Mouse (Mus musculus): Measurements from ENCODE around the gene Rarb. TPM values are rescaled to one million over a fixed set of nuclear protein-coding genes. Genes with fewer than 3 reads are reported as not detected.
"Not testable (repeated sequence)": the region's sequence is repeated elsewhere in the genome, so short reads cannot be mapped to it uniquely, and the experiment has no call there.

Rarb gene
- polyA plus RNA-seq, 1 experiment from 2014 or later, result 29.3 TPM

DNA sequence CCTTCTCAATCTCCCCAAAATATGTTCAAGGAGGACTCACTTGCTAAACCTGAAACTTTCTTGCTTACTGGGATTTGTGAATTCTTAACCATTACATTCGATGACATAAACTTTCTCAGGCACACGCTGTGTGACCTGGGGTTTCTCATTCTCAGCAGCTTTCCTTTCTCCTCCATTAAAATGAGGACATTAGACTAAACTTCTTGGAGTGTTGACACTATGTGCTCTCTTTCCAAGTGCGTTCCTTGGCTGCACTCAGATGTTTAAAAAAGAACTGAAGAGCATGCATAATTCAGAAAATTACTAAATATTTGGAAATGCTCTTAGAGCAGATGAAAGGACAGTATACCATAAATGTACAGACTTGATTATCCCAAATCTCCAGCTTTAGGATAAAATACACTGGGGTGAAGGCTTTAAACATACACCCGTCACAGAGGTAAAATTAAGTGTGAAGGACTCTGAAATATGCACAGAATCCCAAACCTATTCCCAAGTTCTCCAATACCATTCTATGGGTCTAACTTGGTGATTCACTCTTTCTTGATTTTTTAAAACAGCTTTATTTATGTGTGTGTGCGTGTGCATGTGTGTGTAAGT, 36.9 kb downstream of the Rarb start:
- Histone ChIP-seq H3K36me3 (ENCODE audit: control insufficient read depth, insufficient read depth, low read length) (no peaks in the 10 kb centered on the region), H3K9ac (ENCODE audit: low read depth, low read length) (no peak overlapping the region), H3K4me2 (replicated peaks; ENCODE audit: low read depth, low read length) (no peak overlapping the region), H3K27ac (ENCODE audit: low read depth, low read length) (no peak overlapping the region), H3K4me3 (ENCODE audit: low read depth, low read length) (no peak overlapping the region), H3K9me3 (ENCODE audit: control insufficient read depth, low read length) (no peaks in the 10 kb centered on the region), H3K4me1 (replicated peaks; ENCODE audit: control insufficient read depth, insufficient read depth, low read length) (no peaks in the 10 kb centered on the region), H3K27me3 (ENCODE audit: control insufficient read depth, insufficient read depth, low read length) (no peaks in the 10 kb centered on the region)
- ATAC-seq (ENCODE audit: low FRiP score), result no peak
- WGBS, result 90% methylated on average over 5 of the region's 5 CpGs
- DNase-seq (ENCODE audit: low spot score), result no peak

DNA sequence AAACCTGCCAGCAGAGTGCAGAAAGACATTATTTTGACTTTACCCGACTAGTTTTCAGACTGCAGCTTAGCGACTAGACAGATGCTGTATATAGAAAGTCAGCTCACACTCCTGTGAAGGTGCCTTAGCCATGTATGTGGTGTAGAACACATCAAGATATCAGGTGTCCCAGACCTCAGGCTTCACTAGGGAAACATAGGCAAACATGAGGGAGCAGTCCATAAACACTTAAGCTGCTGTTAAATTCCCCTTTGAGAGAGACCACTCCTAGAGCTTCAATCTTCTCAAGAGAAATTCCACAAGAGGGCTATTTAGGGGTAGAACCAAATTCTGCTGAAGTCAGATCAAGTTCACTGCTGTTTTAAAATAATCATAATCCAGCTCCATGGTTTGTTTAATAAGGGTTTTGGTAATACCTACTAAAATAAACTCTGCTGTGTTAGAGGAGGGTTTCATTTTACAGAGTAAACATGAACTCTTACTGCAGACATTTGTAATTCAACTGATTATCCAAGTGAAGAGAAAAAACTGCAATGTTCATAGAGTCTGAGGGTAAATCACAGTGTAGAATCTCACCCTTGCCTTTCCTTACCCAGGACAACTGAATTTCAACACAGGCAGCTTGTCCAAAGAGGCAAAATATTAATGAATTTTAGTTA, 42.1 kb downstream of the Rarb start:
- Histone ChIP-seq H3K4me2 (replicated peaks; ENCODE audit: low read depth, low read length) (no peak overlapping the region), H3K27ac (ENCODE audit: low read depth, low read length) (no peak overlapping the region), H3K4me1 (replicated peaks; ENCODE audit: control insufficient read depth, insufficient read depth, low read length) (no peaks in the 10 kb centered on the region), H3K36me3 (ENCODE audit: control insufficient read depth, insufficient read depth, low read length) (no peaks in the 10 kb centered on the region), H3K9me3 (ENCODE audit: control insufficient read depth, low read length) (no peaks in the 10 kb centered on the region), H3K27me3 (ENCODE audit: control insufficient read depth, insufficient read depth, low read length) (no peaks in the 10 kb centered on the region), H3K4me3 (ENCODE audit: low read depth, low read length) (no peak overlapping the region), H3K9ac (ENCODE audit: low read depth, low read length) (no peak overlapping the region)
- no peak for ATAC-seq (ENCODE audit: low FRiP score)
- 77% methylated on average over 2 of the region's 2 CpGs for WGBS
- DNase-seq (ENCODE audit: low spot score), result no peak

DNA sequence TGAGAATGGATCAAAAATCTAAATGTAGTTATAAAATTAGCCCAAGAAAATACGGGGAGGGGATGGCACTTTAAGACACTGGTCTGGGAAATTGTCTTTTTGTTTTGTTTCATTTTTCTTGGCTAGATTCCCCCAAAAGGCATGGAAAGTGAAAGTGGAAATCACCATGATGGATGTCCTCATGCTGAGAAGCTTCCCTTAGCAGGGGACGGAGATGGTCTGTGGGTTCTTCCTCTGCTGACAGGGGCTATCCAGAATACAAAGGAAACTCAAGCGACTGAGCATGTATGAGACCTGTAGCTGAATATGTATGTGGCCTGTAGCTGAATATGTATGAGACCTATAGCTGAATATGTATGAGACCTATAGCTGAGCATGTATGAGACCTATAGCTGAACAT, 46.0 kb downstream of the Rarb start:
- H3K27ac ChIP-seq (ENCODE audit: low read depth, low read length), result no peak overlapping the region
- WGBS, result 55% methylated on average over 3 of the region's 3 CpGs
- no peak overlapping the region for H3K4me3 ChIP-seq (ENCODE audit: low read depth, low read length)
- DNase-seq (ENCODE audit: low spot score) (no peak), ATAC-seq (ENCODE audit: low FRiP score) (no peak)
- H3K9me3 ChIP-seq (ENCODE audit: control insufficient read depth, low read length), result no peaks in the 10 kb centered on the region
- H3K4me1 ChIP-seq (replicated peaks; ENCODE audit: control insufficient read depth, insufficient read depth, low read length), result no peaks in the 10 kb centered on the region
- H3K27me3 ChIP-seq (ENCODE audit: control insufficient read depth, insufficient read depth, low read length), result no peaks in the 10 kb centered on the region
- H3K4me2 ChIP-seq (replicated peaks; ENCODE audit: low read depth, low read length), result no peak overlapping the region
- no peak overlapping the region for H3K9ac ChIP-seq (ENCODE audit: low read depth, low read length)
- H3K36me3 ChIP-seq (ENCODE audit: control insufficient read depth, insufficient read depth, low read length), result no peaks in the 10 kb centered on the region

DNA sequence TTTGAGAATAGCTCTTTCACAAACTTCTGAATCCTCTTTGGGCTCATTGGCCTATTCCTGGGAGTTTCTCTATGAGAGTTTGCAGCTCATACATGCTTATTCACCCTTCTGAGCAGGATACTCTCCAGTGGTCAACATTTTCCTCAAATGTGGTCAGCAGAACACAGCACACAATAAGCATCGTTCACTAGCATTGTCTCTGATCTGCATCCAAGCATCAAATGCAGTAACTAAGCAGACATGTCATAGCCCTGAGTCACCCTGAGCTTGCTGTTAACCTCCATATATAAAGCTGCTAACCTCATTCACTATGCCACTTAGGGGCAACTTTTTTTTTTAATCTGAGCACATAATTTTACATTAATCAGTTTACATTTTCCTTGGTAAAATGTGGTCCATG, 53.1 kb downstream of the Rarb start:
- Histone ChIP-seq H3K9me3 (ENCODE audit: control insufficient read depth, low read length) (no peaks in the 10 kb centered on the region), H3K27me3 (ENCODE audit: control insufficient read depth, insufficient read depth, low read length) (no peaks in the 10 kb centered on the region), H3K27ac (ENCODE audit: low read depth, low read length) (no peak overlapping the region), H3K4me2 (replicated peaks; ENCODE audit: low read depth, low read length) (no peak overlapping the region), H3K4me1 (replicated peaks; ENCODE audit: control insufficient read depth, insufficient read depth, low read length) (no peaks in the 10 kb centered on the region), H3K9ac (ENCODE audit: low read depth, low read length) (no peak overlapping the region), H3K4me3 (ENCODE audit: low read depth, low read length) (no peak overlapping the region), H3K36me3 (ENCODE audit: control insufficient read depth, insufficient read depth, low read length) (no peaks in the 10 kb centered on the region)
- WGBS, result 68% methylated on average over 1 of the region's 1 CpGs
- ATAC-seq (ENCODE audit: low FRiP score) (no peak), DNase-seq (ENCODE audit: low spot score) (no peak)

DNA sequence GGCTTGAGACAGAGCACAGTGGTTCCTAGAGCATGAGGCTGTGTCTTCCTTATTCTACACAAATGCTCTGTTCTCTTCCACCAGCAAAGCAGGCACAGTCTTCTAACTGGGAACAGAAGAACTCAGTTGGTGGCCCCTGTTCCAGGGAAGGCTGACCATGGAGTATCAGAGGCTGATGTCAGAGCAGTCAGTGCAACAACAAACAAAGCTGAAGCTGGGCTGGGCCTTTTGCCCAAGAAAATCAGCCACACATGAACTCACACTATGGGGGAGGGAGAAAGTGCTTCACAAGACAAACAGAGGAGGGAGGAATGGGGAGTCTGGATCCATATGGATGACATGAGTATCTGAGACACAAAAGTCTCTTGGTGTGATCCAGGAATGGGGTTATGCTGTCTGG, 56.2 kb downstream of the Rarb start:
- H3K27ac ChIP-seq (ENCODE audit: low read depth, low read length), result no peak overlapping the region
- ATAC-seq (ENCODE audit: low FRiP score), result no peak

DNA sequence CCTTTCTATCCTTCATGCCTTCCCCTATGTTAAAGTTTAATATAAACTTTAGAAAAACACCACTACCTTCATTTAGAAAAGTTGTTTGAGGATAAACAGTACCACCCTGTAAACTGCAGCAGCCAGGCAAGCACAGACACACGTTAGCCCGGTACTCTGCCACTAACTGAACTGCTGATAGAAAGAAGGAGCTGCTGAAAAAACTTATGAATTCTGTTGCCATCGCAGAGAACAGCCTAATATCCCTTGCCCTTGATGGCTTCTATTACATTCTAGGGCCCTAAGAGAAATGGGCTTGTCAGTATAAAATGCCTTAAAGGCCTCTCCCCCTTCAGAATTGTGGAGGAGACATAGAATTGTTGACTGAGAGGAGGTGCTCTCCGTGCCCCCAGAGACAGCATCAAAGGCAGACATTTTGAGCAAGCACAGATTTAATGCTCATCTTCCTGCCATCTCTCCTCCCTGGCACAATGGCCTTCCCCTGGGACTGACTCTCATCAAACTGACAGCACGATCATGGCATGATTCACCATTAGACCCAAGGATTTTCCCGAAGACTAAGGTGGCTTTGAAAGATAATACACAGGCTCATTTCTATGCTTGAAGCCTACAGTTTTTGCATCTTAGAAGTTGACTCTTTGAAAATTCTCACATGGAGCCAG, 60.1 kb downstream of the Rarb start:
- Histone ChIP-seq H3K4me1 (replicated peaks; ENCODE audit: control insufficient read depth, insufficient read depth, low read length) (no peaks in the 10 kb centered on the region), H3K27me3 (ENCODE audit: control insufficient read depth, insufficient read depth, low read length) (no peaks in the 10 kb centered on the region), H3K36me3 (ENCODE audit: control insufficient read depth, insufficient read depth, low read length) (no peaks in the 10 kb centered on the region), H3K9ac (ENCODE audit: low read depth, low read length) (no peak overlapping the region), H3K27ac (ENCODE audit: low read depth, low read length) (no peak overlapping the region), H3K9me3 (ENCODE audit: control insufficient read depth, low read length) (no peaks in the 10 kb centered on the region), H3K4me2 (replicated peaks; ENCODE audit: low read depth, low read length) (no peak overlapping the region), H3K4me3 (ENCODE audit: low read depth, low read length) (no peak overlapping the region)
- ATAC-seq (ENCODE audit: low FRiP score) (no peak), DNase-seq (ENCODE audit: low spot score) (no peak)
- 73% methylated on average over 6 of the region's 6 CpGs for WGBS

More for the DNA sequence above, 56.2 kb downstream of the Rarb start:
- H3K4me3 ChIP-seq (ENCODE audit: low read depth, low read length), result no peak overlapping the region
- no peak overlapping the region for H3K4me2 ChIP-seq (replicated peaks; ENCODE audit: low read depth, low read length)
- no peaks in the 10 kb centered on the region for H3K36me3 ChIP-seq (ENCODE audit: control insufficient read depth, insufficient read depth, low read length)
- H3K9ac ChIP-seq (ENCODE audit: low read depth, low read length), result no peak overlapping the region
- H3K27me3 ChIP-seq (ENCODE audit: control insufficient read depth, insufficient read depth, low read length), result no peaks in the 10 kb centered on the region
- H3K9me3 ChIP-seq (ENCODE audit: control insufficient read depth, low read length), result no peaks in the 10 kb centered on the region
- DNase-seq (ENCODE audit: low spot score), result no peak
- no peaks in the 10 kb centered on the region for H3K4me1 ChIP-seq (replicated peaks; ENCODE audit: control insufficient read depth, insufficient read depth, low read length)

DNA sequence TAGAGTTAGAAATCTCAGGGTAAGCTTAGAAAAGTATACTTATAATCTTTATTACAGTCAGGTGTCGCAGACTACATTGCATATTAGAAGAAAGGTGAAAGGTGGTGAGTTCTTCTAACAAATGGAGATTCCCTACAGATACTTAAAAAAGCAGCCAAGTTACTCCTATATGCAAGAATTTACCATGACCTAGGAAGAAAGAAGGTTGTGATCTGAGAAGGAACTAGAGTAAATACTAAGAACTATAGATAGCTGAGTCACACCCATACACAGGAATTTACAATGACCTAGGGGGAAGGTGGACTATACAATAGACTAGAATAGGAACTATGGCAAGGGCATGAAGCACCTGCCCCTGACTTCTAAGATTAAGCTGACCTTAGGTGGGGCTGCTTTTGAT, 63.4 kb downstream of the Rarb start:
- not testable (repeated sequence) for H3K27me3 ChIP-seq (ENCODE audit: control insufficient read depth, insufficient read depth, low read length); H3K9me3 ChIP-seq (ENCODE audit: control insufficient read depth, low read length); H3K4me2 ChIP-seq (replicated peaks; ENCODE audit: low read depth, low read length); H3K4me1 ChIP-seq (replicated peaks; ENCODE audit: control insufficient read depth, insufficient read depth, low read length); DNase-seq (ENCODE audit: low spot score); H3K36me3 ChIP-seq (ENCODE audit: control insufficient read depth, insufficient read depth, low read length); H3K9ac ChIP-seq (ENCODE audit: low read depth, low read length); H3K27ac ChIP-seq (ENCODE audit: low read depth, low read length); ATAC-seq (ENCODE audit: low FRiP score); H3K4me3 ChIP-seq (ENCODE audit: low read depth, low read length)
- 95% methylated on average over 1 of the region's 1 CpGs for WGBS

DNA sequence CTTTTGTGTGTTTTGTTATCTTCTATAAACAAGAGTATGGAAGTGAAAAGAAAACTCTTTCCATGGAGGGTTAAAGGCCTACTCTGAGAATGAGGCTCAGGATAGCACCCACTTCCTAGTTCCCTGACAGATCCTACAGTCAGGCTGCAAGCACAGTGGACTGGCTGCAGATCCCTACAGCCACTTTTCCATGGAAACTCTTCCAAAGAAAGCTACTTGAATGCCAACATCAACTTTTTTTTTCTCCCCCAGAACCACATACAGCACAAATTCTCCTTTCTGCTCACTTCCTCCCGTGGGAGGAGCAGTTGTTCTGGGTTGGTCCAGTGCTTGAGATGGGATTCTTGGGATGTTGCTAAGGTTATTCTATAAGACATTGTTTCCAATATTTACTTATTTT, 66.3 kb downstream of the Rarb start:
- H3K27ac ChIP-seq (ENCODE audit: low read depth, low read length), result no peak overlapping the region
- no peaks in the 10 kb centered on the region for H3K9me3 ChIP-seq (ENCODE audit: control insufficient read depth, low read length)
- WGBS, result 83% methylated on average over 1 of the region's 1 CpGs
- ATAC-seq (ENCODE audit: low FRiP score) (no peak), DNase-seq (ENCODE audit: low spot score) (no peak)
- no peaks in the 10 kb centered on the region for H3K4me1 ChIP-seq (replicated peaks; ENCODE audit: control insufficient read depth, insufficient read depth, low read length)
- no peak overlapping the region for H3K9ac ChIP-seq (ENCODE audit: low read depth, low read length)
- no peak overlapping the region for H3K4me2 ChIP-seq (replicated peaks; ENCODE audit: low read depth, low read length)
- H3K27me3 ChIP-seq (ENCODE audit: control insufficient read depth, insufficient read depth, low read length), result no peaks in the 10 kb centered on the region
- no peak overlapping the region for H3K4me3 ChIP-seq (ENCODE audit: low read depth, low read length)
- no peaks in the 10 kb centered on the region for H3K36me3 ChIP-seq (ENCODE audit: control insufficient read depth, insufficient read depth, low read length)
